Mouse (Mus musculus): ENCODE results near the gene Myo16.

GRCm38 (mm10) chr8:10663770-10664470 lies 510.2 kb downstream of the Myo16 start:
- no peak for TF ChIP-seq POLR2A (IDR thresholded peaks at IDR 0.05; ENCODE audit: insufficient read depth, low read depth, low read length)
- no peak for TF ChIP-seq CTCF (IDR thresholded peaks at IDR 0.05)

Measured in heart, adult 2 months (tissue).